Mouse (Mus musculus) cerebellum, adult 2 months (tissue): ENCODE measurements at regions not wholly inside any gene's neighbourhood (a gene's known extent, or its start where the extent isn't known, plus 50 kb on each side); places are given as distances from the start of the nearest gene placed in this dataset.

Experiments
- CTCF ChIP-seq: fragments of 200-500 bp; IDR thresholded peaks from 2 replicates; pipeline ENCODE4 v1.5.1; 2011; ENCODE audit warnings: low read depth, mild to moderate bottlenecking, control low read depth, low read length, moderate library complexity, borderline replicate concordance; ENCODE audit not compliant: insufficient read depth
- POLR2A ChIP-seq: fragments of 200-500 bp; IDR thresholded peaks from 2 replicates; pipeline ENCODE4 v1.6.1; 2011; ENCODE audit warnings: low read length, control low read depth, borderline replicate concordance; ENCODE audit not compliant: insufficient read depth

GRCm38 (mm10) chr1:95113493-95113892 is 199.9 kb upstream of the Fam174a start:
- TF ChIP-seq POLR2A (no peak), CTCF (no peak)
